8 mouse cellular contexts compared by ENCODE assay signal in genomic region chr8:83738949-83739710, GRCm38 (mm10). TPM values are rescaled to one million over a fixed set of nuclear protein-coding genes. Genes with fewer than 3 reads are reported as not detected.
DNase-seq lines count a peak whose midpoint lies in the region; ATAC-seq and TF ChIP-seq lines count a peak whose summit lies in the region.

No protein-coding gene starts in this region.

- H3K4me1 ChIP-seq in lung, adult 2 months (ENCODE audit: control insufficient read depth, insufficient read depth, low read length) = peaks cover 3% of the 10 kb centered on the region
- H3K4me1 ChIP-seq in embryonic fibroblast, embryonic 13.5 days (ENCODE audit: control insufficient read depth, insufficient read depth, low read length) = peaks cover 15% of the 10 kb centered on the region
- peaks cover 10% of the 10 kb centered on the region for H3K4me1 ChIP-seq in neural tube, embryonic 15.5 days

- no peaks in the 10 kb centered on the region for H3K9me3 ChIP-seq in neural tube, embryonic 15.5 days (replicated peaks)

- WGBS in lung, adult 2 months = 32% methylated on average over 10 of the region's 10 CpGs
- WGBS in neural tube, embryonic 15.5 days = 81% methylated on average over 10 of the region's 10 CpGs

- H3K27ac ChIP-seq in embryonic fibroblast, embryonic 13.5 days (ENCODE audit: insufficient read depth, low read length) = peak overlapping the region; percentile 83
- no peak overlapping the region for H3K27ac ChIP-seq in neural tube, embryonic 15.5 days (replicated peaks)

- H3K4me2 ChIP-seq in neural tube, embryonic 15.5 days = peak overlapping the region; percentile 88

- TF ChIP-seq POLR2A in lung, adult 2 months (IDR thresholded peaks at IDR 0.05; ENCODE audit: borderline replicate concordance, extremely low read depth, low read depth, low read length) = 0 out of 2 replicates have a peak, but pooled peaks have one; percentile 39
- no peak for TF ChIP-seq POLR2A in embryonic fibroblast, embryonic 13.5 days (IDR thresholded peaks at IDR 0.05; ENCODE audit: low read depth, low read length)

- no peak for DNase-seq in lung, adult 2 months
- DNase-seq in lung, adult 18-20 months = no peak
- DNase-seq in kidney, postnatal 25 days = peak; percentile 55 to 58
- DNase-seq in cerebellum, postnatal 25 days = no peak
- DNase-seq in urinary bladder, adult 18-20 months (ENCODE audit: low spot score in 2 of 2) = no peak
- no peak for DNase-seq in layer of hippocampus, postnatal 25 days (ENCODE audit: extremely low spot score in 1 of 2, low spot score in 1 of 2)

- no peak for ATAC-seq in neural tube, embryonic 15.5 days (ENCODE audit: low FRiP score)

- H3K4me3 ChIP-seq in lung, adult 2 months (replicated peaks; ENCODE audit: extremely low read depth, low read depth, low read length) = peak overlapping the region; percentile 83
- H3K4me3 ChIP-seq in embryonic fibroblast, embryonic 13.5 days (ENCODE audit: insufficient read depth, low read length) = peak overlapping the region; percentile 66; the same call in 1 of the 2 replicates
- H3K4me3 ChIP-seq in neural tube, embryonic 15.5 days (replicated peaks) = no peak overlapping the region

- no peak for TF ChIP-seq CTCF in lung, adult 2 months (IDR thresholded peaks at IDR 0.05; ENCODE audit: insufficient read depth, low read length)
- TF ChIP-seq CTCF in embryonic fibroblast, embryonic 13.5 days (IDR thresholded peaks at IDR 0.05; ENCODE audit: borderline replicate concordance, insufficient read depth, low read length) = no peak

- peaks cover 37% of the 10 kb centered on the region for H3K27me3 ChIP-seq in neural tube, embryonic 15.5 days (replicated peaks)

- H3K9ac ChIP-seq in neural tube, embryonic 15.5 days (replicated peaks) = no peak overlapping the region

- H3K36me3 ChIP-seq in neural tube, embryonic 15.5 days = no peaks in the 10 kb centered on the region

RNA-seq across cellular contexts. Expression of gene Adgre5, which starts 2.0 kb away (rescaled TPM):
- polyA plus RNA-seq in lung, adult 2 months (2012; rRNA removed) = 557 and 634 TPM in 2 replicates
- polyA plus RNA-seq in embryonic fibroblast, embryonic 13.5 days (2011; ENCODE audit: insufficient read length, low read depth, missing spikeins) = 66.4 and 95.6 TPM in 2 replicates
- polyA plus RNA-seq in neural tube, embryonic 15.5 days (2015; fragmentation: Nextera tagmentation; extraction: Ambion mirVana) = 12.2 and 15.5 TPM in 2 replicates
- 10 to 100 TPM in 1 of 2 experiments, 1 to 10 TPM in 1; 7.4 to 11.0 TPM for total RNA-seq in layer of hippocampus, postnatal 25 days (2021)

RNA-seq across cellular contexts. Expression of gene Ddx39, which starts 24.2 kb away (rescaled TPM):
- 18.4 and 24.0 TPM in 2 replicates for polyA plus RNA-seq in lung, adult 2 months (2012; rRNA removed)
- polyA plus RNA-seq in embryonic fibroblast, embryonic 13.5 days (2011; ENCODE audit: insufficient read length, low read depth, missing spikeins) = 64.2 and 70.2 TPM in 2 replicates
- polyA plus RNA-seq in neural tube, embryonic 15.5 days (2015; fragmentation: Nextera tagmentation; extraction: Ambion mirVana) = 86.5 and 117 TPM in 2 replicates
- 10 to 100 TPM; 14.4 to 17.2 TPM for total RNA-seq in layer of hippocampus, postnatal 25 days (2021)

RNA-seq across cellular contexts. Expression of gene Pkn1, which starts 40.2 kb away (rescaled TPM):
- 148 and 168 TPM in 2 replicates for polyA plus RNA-seq in lung, adult 2 months (2012; rRNA removed)
- 40.2 and 41.2 TPM in 2 replicates for polyA plus RNA-seq in embryonic fibroblast, embryonic 13.5 days (2011; ENCODE audit: insufficient read length, low read depth, missing spikeins)
- 24.6 and 25.1 TPM in 2 replicates for polyA plus RNA-seq in neural tube, embryonic 15.5 days (2015; fragmentation: Nextera tagmentation; extraction: Ambion mirVana)
- 10 to 100 TPM; 42.2 to 57.6 TPM for total RNA-seq in layer of hippocampus, postnatal 25 days (2021)

Comparison
In these comparisons a context has a peak if more than half of its experiments do, and no peak if none do; other contexts are left out.
1. DNase-seq: peak in kidney, postnatal 25 days (2 of 2); none in lung, adult 2 months (single experiment), lung, adult 18-20 months (0 of 2), cerebellum, postnatal 25 days (0 of 2), urinary bladder, adult 18-20 months (0 of 2) and layer of hippocampus, postnatal 25 days (0 of 2).